Mouse (Mus musculus) gastrocnemius, postnatal 36 days (tissue): ENCODE measurements around the gene Slc8a2. TPM values are rescaled to one million over a fixed set of nuclear protein-coding genes. Genes with fewer than 3 reads are reported as not detected.

Experiments
- DNase-seq, 2 experiments: peaks; one replicate each; pipeline ENCODE4 v3.0.0; 2022
- intact Hi-C: fragments of 180-260 bp; cut with DNase I; formaldehyde crosslinking; loops from one replicate; pipeline ENCODE4 v1.15.1; 2025
- total RNA-seq, 2 experiments: library from RNA; stranded (reverse); gene quantifications; 2 replicates each; pipeline ENCODE4 v1.2.3; 2021

Slc8a2 gene
- total RNA-seq, 2 experiments from 2014 or later, result 0.12 to 0.13 TPM

DNA sequence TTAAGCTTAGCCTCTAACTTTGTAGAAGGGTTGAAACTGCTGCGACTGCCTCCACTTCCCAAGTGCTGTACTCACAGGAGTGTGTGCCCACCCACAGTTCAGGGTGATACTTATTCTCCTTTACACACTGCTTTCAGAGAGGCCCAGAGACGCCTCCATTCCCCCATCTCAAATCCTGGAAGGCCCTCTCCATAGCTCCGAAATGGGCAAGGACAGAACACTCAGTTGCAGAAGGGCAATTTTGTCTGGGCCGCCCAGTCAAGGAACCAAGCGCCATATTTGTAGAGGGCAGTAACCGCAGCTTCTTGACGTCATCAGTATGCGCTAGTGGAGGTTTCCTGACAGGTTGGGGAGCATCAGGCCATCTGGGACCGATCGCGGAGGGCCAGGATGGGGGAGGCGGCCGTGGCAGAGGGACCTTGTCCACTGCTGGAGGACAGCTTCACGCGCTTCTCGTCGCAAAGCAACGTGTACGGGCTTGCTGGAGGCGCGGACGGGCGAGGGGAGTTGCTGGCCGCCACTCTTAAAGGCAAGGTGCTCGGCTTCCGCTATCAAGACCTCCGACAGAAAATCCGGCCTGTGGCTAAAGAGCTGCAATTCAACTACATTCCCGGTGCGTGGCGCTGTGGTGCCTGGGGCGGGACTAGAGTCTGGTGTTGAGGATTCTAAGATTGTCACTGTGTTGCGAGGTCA, 9.9 kb upstream of the Slc8a2 start, which contains the start of gene Kptn:
Gene Kptn, plus strand, starts transcription at position 327 of the 693 bp plus-strand sequence.
- peak; percentile 82 to 90 for DNase-seq
- intact Hi-C loops, result no loop called here

DNA sequence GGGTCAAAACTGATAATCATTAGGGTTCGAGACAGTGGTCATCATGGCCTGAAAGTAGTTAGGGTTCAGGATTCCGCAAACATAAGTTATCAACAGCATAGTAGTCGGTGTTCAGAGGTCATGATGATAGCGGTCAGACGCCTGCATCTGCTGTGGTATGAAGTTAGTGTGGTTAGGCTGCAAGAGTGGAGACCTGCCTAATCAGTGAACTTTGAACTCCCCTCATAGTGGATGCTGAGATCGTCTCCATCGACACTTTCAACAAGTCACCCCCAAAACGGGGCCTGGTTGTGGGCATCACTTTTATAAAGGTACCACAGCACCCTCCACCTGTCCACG, 9.4 kb upstream of the Slc8a2 start:
- intact Hi-C loops, result no loop called here
- no peak for DNase-seq

DNA sequence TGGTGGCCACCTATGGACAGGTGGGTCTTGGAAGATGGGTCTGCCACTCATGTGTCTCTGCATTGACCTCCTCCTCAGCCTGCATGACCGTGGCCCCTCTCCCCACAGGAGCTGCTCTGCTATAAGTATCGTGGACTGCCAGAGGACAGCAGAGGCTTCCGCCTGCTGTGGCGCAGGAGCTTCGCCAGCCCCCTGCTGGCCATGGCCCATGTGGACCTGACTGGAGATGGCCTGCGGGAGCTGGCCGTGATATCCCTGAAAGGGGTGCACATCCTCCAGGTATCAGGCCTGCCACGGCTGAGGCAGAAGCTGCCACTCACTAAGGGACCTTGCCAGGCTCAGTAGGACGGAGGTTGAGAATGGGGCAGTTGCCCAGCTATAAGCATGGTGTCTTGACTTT, 3.8 kb upstream of the Slc8a2 start:
- intact Hi-C loops, result no loop called here
- DNase-seq, result no peak

DNA sequence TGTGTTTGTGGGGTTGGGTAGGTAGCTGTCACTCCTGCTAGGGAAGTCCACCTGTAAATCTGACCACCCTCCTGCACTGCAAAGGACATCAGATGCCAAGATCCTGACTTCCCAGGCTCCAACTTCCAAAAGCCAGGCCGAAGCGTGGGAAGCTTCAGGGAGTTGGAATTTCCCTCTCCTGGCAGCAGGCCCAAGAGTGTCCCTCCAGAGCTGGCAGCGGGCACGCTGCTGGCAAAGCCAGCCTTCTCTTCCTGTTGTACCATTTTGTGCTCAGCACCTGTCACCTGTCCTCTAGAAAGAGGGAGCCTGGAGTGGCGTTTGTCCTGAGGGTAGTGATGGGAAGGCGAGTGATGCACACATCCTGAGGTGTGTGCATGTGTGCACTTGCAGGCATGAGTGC, 1.3 kb upstream of the Slc8a2 start:
- intact Hi-C loops, result no loop called here
- DNase-seq, result no peak

DNA sequence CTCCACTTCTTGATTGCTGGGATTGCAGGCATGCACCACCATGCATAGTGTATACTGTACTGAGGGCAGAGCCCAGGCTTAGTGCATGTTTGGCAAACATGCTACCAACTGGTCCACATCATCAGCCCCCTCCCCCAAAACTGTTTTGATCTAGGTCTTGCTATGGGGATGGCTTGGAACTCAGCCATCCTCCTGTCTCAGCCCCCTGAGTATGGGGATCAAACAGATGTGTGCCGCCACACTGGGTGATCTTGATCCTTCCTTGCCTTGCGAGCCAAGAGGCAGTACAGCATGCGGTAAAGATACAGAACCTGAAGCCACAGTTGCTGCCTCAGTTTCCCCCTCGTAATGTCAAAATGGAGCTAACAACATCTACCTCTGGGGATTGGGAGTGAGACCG, 727 bp upstream of the Slc8a2 start:
- intact Hi-C loops, result no loop called here
- DNase-seq, result no peak

DNA sequence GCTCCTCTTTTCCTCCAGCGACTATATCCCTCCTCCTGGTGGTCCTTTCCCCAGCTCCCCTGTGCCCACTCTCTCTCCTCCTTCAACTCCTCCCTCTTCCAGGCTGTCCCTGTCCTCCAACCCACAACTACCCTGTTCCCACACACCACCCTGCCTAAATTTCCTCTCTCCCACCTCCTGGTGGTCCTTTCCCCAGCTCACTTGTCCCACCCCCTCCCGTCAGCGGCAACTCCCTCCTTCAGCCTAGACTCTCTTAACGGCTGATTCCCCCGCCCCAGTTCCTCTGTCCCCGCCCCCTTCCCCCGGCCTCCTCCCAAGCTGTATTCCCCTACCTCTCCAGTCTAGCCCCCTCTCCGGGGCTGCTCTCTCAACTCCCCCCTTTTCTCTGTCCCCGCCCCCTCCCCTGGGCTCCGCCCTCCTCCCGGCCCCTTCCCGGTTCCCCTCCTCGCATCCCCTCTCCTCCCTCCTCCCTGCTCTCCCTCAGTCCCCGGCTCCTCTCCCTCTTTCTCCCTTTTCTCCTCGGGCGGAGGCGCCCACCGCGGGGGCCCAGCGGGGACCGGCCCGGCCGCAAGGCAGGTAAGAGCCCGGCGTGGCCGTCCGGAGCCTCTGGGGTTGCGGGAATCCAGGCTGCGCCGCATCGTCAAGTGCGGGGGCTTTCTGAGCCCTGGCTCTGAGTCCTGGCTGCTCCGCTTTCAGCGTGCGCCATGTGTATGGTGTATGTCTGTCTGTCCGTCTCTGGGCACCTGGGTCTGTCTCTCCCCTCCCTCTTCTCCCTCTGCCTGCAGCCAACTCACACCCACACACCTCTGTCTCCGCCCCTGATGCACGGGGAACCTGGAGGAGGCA, 443 bp downstream of the Slc8a2 start:
- intact Hi-C loops, result no loop called here
- DNase-seq, result no peak

DNA sequence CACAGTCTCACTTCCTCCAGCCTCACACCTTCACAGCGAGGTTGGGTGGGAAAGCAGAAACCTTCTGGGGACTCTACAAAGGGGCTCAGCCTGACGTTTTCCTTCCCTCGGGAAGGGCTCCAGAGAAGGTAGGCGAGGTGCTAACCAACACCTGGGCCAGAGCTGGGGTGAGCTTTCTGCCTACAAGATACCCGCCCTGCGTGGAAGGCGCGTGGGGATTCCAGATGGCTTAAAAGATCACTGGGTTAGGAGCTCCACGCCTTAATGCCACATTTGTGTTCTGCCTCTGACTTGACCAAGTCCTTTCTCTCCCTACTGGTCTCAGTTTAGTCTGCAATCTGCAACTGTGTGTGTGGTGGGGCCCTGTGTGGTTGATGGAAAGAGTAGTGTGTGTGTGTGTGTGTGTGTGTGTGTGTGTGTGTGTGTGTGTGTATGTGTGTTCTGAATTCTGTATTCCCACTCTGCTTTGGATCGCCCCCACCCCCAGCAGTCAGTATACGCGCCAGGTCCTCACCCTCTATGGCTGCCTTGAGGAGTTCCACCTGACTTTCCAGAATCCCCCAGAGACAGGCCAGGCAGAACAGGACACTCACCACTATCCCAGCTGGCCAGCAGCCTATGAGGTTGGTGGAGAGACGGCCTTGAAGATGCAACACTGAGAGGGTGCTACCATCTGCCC, 1.5 kb downstream of the Slc8a2 start:
- intact Hi-C loops, result no loop called here
- no peak for DNase-seq

DNA sequence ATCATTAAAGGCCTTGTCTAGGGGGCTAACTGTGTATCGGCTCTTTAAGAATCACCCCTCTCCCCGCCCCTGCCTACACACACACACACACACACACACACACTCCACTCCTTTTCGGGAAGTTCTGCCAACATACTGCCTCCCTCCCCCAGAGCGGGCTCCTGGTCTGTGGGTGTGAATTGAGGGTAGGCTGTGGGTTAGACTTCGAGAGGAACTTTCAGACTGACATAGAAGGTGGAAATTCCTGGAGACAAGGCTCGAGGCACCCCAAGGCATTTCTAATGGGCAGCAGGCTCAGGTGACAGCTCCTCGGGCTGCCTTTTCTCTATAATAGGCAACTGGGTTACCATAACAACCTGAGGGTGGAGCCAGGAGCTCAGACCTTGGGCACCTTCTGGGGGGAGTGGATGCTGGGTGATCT, 2.5 kb downstream of the Slc8a2 start:
- intact Hi-C loops, result no loop called here
- no peak for DNase-seq

DNA sequence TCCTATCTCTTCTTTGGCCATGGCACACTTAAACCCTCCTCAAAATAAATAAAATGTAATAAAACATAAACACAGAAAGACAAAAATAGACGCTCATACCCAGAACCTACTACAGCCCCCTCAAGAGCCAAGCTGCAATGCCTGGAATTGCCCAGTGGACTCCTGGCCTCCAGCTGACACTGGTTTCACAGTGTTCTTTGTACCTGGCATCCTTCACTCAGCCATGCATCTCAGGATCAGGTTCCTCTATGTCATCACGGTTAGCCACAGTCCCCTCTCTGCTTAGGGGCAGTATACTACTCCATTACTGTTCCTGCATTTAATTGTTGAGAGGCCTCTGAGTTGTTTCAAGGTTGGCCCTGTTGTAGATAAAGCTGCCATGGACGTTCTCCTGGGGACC, 3.3 kb downstream of the Slc8a2 start:
- no peak for DNase-seq
- intact Hi-C loops, result no loop called here

DNA sequence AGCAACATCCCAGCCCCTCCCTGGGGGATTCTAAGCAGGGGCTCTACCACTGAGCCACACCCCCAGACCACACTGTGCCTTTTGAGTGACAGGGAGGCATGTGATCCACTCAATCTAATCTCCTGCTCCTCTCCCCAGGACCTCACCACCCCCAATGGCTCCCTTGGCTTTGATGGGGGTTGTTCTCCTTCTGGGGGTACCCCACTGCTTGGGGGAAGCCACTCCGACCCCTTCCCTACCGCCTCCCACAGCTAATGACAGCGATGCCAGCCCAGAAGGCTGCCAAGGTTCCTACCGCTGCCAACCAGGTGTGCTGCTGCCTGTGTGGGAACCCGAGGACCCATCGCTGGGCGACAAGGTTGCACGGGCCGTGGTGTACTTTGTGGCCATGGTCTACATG, 4.1 kb downstream of the Slc8a2 start:
- DNase-seq, result no peak
- intact Hi-C loops, result no loop called here

DNA sequence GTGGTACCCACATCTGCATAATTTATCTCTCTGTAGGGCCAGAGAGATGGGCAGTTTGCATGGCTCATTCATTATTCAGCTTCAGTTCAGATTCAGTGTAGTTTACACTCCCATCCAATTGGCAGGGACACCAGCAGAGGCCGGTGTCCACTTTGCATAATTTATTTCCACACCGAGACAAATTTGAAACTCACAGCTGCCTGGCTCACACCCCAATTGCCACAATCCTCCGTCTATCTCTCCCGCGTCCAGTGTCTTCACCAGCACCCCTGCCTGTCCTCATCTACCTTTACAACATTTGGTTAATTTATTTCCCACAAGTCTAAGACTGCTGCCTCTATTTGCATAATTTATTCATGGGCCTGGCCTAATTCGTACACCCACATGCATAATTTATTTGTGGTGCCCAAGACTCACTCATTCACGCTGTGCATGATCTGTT, 5.3 kb downstream of the Slc8a2 start:
- intact Hi-C loops, result no loop called here
- DNase-seq, result no peak

DNA sequence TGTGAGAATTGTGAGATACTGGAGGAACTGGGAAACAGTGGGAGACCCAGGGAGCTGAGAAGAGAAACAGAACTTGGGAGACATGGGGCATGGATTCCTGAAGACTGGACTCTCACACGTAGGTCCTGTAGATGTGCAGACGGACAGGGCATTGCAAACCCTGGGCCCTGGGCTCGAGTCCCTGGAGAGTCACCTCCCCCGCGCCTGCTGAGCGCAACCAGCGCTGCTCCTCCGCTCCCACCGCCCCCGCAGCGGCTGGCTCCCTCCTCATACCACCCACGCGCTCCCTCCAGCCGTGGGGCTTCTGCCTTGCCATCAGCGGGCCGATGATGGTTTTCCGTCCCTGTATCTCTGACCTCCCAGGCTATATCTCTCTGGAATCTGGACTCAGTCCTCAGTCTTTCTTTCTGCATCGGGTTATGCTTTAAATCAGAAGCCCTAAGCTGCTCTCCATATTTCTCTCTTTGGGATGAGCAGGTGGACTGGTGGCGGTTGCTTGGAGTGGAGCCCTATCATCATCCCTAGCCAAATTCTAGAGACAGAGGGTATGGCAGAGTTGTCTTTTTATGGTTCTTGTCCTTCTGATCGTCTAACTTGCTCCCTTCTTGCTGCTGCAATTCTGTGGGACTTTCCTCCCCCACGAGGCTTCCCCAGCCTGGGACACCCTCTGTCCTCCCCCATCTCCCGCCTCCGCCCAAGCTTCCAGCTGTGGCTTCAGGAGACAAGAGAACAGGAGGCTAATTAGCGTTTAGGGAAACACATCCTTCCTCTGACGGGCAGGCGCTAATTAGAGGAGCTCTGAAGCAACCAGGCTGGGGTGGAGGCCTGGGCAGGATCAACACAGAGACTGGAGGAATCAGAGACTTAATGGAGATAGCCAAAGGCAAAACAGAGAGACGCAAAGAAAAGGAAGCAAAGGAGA, 17.1 kb downstream of the Slc8a2 start:
- intact Hi-C loops, result loop anchor here (5.0 to 10.0 kb wide), 3 partner anchors 36 to 169 kb away; no protein-coding TSS in a partner anchor
- DNase-seq, result no peak

DNA sequence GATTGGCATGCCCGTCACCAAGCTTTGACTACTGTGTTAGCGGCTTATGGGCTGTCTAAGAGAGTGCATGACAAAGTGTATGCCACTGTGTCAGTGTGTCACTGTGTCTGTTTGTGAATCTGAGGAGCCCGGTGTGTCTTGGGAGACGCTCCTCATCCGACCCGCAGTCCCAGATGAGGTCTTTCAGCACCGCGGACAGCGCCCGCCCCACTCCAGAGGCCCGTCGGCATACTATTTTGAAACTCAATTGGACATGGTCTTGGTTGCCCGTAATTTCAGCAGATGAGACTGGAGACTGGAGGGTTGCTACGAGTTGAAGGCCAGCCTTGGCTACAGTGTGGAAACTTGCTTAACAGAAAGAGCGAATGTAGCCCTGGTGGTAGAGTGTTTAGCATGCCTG, 18.0 kb downstream of the Slc8a2 start:
- peak; percentile 33 to 42 for DNase-seq

DNA sequence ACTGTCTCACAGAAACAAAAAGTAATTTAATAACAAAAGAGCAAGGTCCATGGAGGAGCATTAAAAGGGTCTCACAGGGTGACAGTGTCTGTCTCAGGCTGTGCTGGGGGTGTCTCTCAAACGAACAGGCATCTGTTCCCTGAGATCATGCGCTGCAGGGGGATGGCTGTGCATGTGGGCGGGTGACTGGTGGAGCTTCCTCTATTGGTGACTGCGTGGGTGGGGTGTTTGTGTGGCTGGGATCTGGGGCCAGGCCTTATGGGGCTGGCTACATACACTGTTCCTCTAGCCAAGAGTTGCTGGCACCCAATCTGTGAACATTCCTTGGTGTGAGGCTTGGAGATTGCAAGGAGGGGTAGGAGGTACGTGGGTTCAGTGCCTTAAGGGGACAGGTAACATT, 19.6 kb downstream of the Slc8a2 start:
- intact Hi-C loops, result loop anchor here (5.0 to 10.0 kb wide), 3 partner anchors 33 to 172 kb away; no protein-coding TSS in a partner anchor

More for the DNA sequence above, 18.0 kb downstream of the Slc8a2 start:
- intact Hi-C loops, result loop anchor here (5.0 to 10.0 kb wide), 3 partner anchors 35 to 170 kb away; no protein-coding TSS in a partner anchor

DNA sequence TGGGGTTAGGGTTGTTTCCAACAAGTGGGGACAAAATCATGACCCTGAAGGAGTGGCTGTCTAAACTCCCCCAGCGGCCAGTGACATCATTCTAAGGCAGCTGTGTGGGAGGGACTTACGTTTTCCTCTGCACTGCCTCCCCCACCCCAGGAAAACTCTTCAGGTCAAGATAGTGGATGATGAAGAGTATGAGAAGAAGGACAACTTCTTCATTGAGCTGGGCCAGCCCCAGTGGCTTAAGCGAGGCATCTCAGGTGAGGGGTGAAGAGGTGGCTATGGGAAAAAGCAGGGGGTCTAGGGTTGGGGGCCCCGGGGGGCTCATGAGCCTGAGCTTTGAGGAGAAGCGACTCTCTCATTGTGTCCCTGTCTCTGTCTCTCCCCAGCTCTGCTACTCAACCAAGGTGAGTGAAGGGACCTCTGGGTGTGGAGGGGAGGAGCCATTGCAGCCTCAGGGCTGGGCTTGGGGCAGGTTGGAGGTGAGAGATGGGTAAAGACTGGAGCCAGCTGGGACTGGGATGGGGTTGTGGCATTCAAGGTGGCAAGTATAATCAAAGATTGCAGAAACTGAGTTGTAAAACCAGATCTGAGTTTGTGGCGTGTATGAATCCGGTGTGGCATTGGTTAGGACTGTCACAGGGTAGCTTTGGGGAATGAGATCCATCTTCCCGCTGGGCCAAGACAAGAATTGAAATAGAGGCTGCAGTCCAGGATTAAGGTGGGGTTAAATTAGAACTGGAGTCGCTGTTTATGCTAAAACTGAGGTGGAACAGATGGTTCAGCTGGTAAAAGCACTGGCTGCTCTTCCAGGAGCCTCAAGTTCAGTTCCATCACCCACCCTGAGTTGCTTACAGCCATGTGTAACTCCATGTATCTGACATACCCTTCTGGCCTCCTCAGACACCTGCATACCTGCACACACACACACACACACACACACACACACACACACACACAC, 20.8 kb downstream of the Slc8a2 start:
- intact Hi-C loops, result no loop called here
- DNase-seq, result no peak

More for the DNA sequence above, 19.6 kb downstream of the Slc8a2 start:
- DNase-seq, result no peak

DNA sequence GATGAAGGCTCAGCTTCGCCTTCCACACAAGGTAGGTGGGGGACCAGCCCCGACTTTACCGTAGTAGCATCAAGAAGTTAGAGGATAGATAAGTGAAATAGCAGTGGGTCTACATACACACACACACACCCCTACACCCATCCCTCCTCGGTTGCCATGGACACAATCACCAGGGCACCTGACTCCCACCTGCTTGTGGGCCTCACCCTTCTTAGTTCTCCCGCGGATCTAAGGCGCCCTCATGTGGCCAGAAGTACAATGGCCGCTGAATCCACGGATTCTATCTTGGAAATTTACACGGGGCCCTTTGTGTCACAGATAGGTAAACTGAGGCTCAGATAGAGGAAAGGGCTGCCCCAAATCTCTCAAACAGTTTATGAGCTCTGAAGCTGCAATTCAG, 23.9 kb downstream of the Slc8a2 start:
- DNase-seq, result no peak

DNA sequence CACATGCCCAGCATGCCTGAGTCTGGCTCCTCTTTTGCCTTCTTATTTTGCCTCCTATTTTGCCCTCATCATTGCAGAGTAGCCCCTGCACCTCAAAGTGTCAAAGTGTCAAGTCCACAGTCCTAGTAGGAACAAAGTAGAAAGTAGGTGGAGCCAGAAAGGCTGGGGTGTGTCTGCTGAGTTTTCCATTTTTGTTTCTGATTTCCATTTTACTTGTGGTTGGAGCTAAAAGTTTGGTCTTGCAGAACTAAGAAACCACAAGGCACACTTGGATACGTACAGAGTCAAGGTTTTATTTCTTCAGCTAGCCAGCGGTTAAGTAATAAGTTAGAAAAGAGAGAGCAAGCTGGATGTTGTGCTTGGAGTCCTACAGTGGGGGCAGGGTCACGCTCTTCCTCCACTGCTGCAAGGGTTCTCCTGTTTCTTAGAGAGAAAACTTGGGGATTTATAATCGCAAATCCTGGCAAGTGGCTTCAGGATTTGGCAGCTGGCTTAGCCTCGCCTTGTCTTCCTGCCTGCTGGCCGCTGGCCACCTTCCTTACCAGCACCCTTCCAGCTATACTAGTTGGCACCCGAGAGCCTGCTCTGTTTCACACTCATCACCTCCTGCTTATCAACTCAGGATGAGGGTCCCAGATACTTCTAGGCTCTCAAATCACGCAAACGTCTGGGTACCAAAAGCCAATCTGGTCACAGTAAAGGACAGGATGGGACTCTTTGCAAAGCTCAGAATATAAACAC, 25.7 kb downstream of the Slc8a2 start:
- no peak for DNase-seq
- intact Hi-C loops, result no loop called here

More for the DNA sequence above, 23.9 kb downstream of the Slc8a2 start:
- intact Hi-C loops, result loop anchor here (1.0 to 2.0 kb wide), 2 partner anchors 58 to 93 kb away; partner anchors contain the start of gene Zfp541

DNA sequence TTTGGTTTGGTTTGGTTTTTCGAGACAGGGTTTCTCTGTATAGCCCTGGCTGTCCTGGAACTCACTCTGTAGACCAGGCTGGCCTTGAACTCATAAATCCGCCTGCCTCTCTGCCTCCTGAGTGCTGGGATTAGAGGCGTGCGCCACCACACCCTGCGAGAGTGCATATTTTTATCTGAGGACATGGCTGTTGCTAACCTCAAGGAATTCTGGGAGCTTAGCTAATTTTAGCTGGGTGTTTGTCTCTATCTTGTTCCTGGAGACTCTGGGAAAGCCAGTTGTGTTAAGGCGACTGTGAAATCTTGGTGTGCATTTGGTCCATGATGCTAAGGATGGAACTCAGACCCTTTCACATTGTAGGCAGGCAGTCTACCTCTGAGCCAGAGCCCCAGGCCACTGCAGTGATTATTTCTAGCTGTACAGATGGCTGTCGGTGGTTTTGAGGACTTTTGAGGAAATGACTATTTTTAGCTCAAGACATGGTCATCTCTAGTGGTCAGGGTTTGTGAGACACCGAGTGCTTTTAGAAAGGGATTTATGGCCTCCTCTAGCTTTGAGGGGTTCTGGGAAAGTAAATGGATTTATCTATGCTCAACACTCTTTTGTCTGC, 26.6 kb downstream of the Slc8a2 start:
- intact Hi-C loops, result no loop called here
- DNase-seq, result no peak
